Mouse (Mus musculus) brain, embryonic 14.5 days (tissue): ENCODE data around the gene Sult3a1. TPM values are rescaled to one million over a fixed set of nuclear protein-coding genes. Genes with fewer than 3 reads are reported as not detected.
A peak's percentile ranks its signal among the peaks of the same experiment; 100 is the strongest.
"Not testable (repeated sequence)": the region's sequence is repeated elsewhere in the genome, so short reads cannot be mapped to it uniquely, and the experiment has no call there.

Experiments used
- DNase-seq: peaks from one replicate; pipeline ENCODE4 v3.0.0-alpha.2; 2011; ENCODE audit warnings: low read depth
- CTCF ChIP-seq: fragments of 200-500 bp; IDR thresholded peaks from 2 replicates; pipeline ENCODE4 v1.5.1; 2012; ENCODE audit warnings: inconsistent platforms, mild to moderate bottlenecking, moderate library complexity, borderline replicate concordance; ENCODE audit not compliant: insufficient read depth, insufficient read length; ENCODE audit errors: extremely low read depth
- POLR2A ChIP-seq: fragments of 200-500 bp; IDR thresholded peaks from 2 replicates; pipeline ENCODE4 v1.6.1; 2012; ENCODE audit warnings: mild to moderate bottlenecking, inconsistent platforms, borderline replicate concordance; ENCODE audit not compliant: poor library complexity, insufficient read depth, insufficient read length, severe bottlenecking; ENCODE audit errors: extremely low read depth
- polyA plus RNA-seq: library from polyadenylated mRNA; depleted of rRNA; stranded (reverse); fragments of >200 nt; gene quantifications from 2 replicates; pipeline ENCODE4 v1.2.3, GENCODE M21; 2012; rRNA removed

Gene Sult3a1
- not detected in 2 replicates for polyA plus RNA-seq

DNA sequence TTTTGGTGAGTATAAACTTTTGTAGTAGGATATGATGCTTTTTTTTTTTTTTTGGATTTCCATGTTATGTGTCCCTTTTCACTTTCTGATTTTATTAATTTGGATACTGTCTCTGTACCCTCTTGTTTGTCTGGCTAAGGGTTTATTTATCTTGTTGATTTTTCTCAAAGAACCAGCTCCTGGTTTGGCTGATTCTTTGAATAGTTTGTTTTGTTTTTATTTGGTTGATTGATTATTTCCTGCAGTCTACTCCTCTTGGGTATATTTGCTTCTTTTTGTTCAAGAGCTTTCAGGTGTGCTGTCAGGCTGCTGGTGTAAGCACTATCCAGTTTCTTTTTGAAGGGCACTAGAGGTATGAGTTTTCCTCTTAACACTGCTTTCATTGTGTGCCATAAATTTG, at the start of gene Sult3a1:
Gene Sult3a1, plus strand, starts transcription at position 301 of the 400 bp plus-strand sequence.
- TF ChIP-seq POLR2A (no peak), CTCF (no peak)
- no peak for DNase-seq

DNA sequence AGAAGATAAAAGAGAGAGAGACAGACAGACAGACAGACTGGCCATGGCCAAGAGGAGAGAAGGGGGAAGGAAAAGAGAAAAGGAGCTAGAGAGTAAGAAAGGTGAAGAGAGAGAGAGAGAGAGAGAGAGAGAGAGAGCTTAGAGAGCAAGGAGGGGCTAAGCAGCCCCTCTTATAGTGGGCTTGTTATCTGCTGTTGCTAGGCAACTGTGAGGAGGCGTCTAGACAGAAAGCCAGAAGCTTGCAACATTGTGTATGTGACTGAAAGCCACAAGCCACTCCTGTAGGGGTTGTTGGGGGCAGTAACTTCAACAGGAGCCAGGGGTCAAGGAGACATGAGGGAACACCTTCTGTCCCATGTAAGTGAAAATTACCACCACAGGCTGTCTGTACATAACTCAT, 45.7 kb upstream of the Sult3a1 start:
- TF ChIP-seq POLR2A (no peak), CTCF (no peak)
- DNase-seq, result peak; percentile 23

DNA sequence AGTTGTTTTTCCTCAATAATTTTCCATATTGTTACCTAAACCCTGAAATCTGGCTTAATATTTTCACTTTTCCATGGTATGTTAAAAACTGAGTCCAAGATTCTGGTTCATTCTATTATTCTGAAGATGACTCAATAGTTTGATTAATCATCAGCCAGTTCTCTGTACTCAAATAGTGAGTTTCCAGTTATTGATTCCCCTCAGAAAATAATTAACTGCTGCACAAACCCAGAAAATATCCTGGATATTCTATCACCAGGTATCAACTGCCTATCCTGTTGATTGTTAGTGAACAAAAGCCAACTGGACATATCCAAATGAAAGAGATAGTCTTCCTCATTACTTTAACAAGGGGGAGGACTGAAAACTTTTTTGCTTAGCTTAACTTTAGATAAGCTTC, 43.3 kb upstream of the Sult3a1 start:
- DNase-seq, result no peak
- TF ChIP-seq CTCF (no peak), POLR2A (no peak)

DNA sequence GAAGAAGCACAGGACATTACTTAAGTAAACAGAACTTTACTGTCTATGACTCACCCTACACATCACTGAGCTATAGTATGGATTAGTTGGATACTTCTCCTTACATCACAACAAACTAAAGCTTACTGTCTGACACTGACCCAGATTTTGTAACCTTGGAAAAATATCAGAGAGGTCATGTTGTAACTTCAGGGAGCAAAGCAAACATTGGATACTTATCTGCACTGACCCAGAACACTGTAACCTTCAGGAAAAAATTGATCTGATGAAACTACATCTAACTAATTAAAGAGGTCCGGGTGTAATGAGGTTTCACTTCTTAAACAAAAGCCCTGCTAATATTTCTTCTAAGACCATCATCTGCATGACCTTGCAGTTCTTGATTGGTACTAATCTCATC, 40.6 kb upstream of the Sult3a1 start:
- DNase-seq, result no peak
- TF ChIP-seq POLR2A (no peak), CTCF (no peak)

DNA sequence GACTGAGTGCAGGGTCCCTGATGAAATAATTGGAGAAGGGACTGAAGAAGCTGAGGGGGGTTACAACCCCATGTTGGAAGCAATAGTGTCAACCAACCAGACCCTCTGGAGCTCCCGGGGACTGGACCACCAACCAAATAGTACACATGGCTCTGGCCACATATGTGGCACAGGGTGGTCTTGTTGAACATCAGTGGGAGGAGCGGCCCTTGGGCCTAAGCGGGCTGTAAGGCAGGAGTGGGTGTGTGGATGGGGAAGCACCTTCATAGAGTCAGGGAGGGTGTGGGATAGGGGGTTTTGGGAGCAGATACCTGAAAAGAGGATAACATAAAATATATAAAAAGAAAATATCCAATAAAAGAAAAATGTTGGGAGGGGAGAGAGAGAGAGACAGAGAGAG, 36.6 kb upstream of the Sult3a1 start:
- no peak for TF ChIP-seq CTCF
- no peak for TF ChIP-seq POLR2A
- DNase-seq, result no peak

DNA sequence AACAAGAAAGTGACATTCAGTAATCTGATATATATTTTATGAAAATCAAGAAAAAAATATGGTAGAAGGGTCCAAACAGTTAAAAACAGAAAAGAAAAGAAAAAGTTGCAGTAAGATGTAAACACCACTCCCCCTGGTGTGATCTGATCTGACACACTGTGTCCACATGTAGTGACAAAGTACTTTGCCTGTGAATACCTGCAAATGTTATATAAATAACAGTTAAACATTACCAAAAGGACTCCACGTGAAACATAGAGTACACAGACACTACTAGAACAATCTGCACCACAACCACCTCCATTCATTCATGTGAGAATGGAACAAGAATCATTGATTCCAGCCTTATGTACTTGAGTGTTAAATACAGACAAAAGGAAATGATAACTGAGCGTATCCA, 8.5 kb downstream of the Sult3a1 start:
- TF ChIP-seq CTCF (no peak), POLR2A (no peak)

DNA sequence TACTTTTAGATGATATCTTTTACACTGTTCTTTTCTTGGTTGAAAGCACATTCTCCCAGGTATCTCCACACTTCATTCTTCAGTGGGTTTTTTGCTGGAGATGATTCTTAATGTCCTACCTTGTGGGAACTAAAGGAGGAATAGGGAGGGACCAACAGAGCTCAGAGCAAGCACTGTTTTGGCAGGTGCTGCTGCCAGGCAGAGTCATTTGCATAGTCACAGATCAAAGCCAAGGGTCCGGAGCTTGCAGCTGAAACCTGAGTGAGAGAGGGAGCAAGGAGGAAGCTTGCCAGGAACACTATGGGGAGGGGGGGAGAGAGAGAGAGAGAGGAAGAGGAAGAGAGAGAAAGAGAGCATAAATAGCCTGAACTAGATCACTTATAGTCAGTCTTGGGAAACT, 12.9 kb downstream of the Sult3a1 start:
- peak; percentile 4 for DNase-seq

More for the DNA sequence above, 8.5 kb downstream of the Sult3a1 start:
- DNase-seq, result no peak

DNA sequence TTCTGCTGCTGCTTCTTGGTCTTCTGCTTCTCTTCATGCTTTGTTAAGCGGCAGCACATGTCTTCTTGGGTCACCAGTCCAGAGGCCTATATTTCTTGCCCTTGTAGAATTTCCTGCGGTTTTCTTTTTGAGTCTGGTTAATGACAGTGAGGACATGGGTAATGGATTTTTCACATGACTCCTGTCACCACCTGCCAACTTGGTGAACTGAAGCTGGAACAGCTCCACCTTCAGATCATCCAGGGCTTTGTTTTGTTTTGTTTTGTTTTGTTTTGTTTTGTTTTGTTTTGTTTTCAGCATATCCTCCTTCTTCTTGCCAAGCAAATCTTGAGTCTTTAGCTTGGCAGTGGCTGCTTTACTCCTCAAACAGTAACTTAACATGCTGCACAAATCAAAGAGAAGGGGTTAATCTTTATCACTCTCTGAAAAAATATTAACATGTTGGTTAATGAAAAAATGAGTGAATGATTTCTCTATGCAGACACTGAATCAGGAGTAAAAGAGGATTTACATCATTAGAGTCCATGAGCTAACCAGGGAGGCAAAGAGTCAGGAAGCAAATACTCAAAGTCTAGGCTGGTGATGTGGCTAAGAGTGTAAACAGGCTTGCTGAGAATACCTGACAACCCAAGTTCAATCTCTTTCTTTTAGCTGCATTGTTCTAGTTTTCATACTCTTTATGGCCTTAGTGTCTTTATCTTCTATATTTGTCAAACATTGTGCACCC, 15.3 kb downstream of the Sult3a1 start:
- TF ChIP-seq CTCF (no peak), POLR2A (no peak)
- no peak for DNase-seq

More for the DNA sequence above, 12.9 kb downstream of the Sult3a1 start:
- TF ChIP-seq CTCF (no peak), POLR2A (no peak)

DNA sequence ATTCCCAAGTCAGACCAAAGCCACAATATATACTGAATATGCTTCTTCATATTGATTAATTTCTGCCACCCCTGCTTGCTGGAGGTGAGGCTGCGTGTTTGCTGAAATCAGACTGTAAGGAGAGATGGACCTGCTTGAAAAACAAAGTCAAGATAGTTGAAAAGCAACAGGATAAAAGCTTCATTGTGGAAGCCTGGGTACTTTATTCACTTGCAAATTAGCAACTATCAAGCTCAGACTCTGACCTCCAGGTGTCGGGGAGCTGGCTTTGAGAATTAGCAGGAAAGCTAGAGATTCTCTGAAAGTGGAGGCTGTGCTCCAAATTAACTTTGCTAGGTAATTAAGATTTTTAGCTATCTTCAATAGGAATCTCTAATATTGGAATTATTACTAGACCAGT, 24.9 kb downstream of the Sult3a1 start:
- not testable (repeated sequence) for DNase-seq

DNA sequence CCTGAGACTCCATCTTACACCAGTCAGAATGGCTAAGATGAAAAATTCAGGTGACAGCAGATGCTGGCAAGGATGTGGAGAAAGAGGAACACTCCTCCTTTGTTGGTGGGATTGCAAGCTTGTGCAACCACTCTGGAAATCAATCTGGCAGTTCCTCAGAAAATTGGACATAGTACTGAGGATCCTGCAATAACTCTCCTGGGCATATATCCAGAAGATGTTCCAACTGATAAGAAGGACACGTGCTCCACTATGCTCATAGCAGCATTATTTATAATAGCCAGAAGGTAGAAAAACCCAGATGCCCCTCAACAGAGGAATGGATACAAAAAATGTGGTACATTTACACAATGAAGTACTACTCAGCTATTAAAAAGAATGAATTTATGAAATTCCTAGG, 44.0 kb downstream of the Sult3a1 start:
- DNase-seq, result not testable (repeated sequence)

DNA sequence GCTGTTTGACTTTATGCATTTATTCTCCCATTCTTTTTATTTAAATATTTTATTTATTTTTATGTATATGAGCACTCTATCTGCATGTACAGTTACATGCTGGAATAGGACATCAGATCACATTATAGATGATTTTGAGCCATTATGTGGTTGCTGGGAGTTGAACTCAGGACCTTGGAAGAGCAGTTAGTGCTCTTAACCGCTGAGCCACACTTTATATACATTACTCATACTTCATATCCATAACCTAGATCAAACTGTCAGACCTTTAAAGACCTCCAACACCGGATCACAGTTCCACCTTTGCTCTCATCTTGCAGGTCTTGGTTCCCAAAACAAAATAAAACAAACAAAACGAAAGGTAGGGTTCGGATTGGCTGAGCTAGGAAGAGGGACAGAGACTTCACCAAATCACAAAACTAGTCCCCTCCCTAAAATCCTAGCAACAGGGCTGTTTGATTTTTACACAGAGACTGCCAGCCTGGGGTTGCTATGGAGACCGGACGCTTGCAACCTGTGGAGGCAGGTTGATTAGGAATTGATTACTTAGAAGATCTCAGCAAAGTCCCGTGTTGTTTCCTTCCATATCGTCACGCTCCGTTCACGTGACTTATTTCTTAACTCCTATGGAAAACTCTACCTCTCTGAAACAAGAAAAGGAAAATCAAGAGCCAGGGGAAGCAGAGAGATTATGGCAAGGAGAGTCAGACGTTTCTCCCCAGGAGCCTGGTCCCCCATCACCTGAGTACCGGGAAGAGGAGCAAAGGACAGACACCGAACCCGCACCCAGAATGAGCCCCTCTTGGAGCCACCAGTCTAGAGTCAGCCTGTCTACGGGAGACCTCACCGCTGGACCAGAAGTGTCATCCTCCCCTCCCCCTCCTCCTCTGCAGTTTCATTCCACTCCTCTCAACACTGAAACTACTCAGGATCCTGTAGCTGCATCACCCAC, 47.3 kb downstream of the Sult3a1 start, which contains the start of gene Rsph4a:
Gene Rsph4a, plus strand, starts transcription at position 582 of the 952 bp plus-strand sequence.
- peak; percentile 92 for DNase-seq
- TF ChIP-seq CTCF (no peak), POLR2A (no peak)

DNA sequence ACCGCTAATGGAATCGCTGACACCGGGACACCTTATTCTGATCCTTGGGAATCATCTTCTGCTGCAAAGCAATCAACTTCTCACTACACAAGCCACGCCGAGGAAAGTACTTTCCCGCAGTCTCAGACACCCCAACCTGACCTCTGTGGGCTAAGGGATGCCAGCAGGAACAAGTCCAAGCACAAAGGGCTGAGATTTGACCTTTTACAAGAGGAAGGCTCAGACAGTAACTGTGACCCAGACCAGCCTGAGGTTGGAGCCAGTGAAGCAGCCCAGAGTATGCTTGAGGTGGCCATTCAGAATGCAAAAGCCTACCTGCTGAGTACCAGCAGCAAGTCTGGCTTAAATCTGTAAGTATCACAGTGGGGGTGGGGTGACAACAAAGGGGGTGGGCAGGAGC, 48.0 kb downstream of the Sult3a1 start:
- TF ChIP-seq POLR2A (no peak), CTCF (no peak)
- no peak for DNase-seq

Other genes starting within 250 kb of the Sult3a1 start
- 10.5 and 17.1 TPM in 2 replicates for gene Clvs2, start 233.0 kb upstream of the Sult3a1 start, polyA plus RNA-seq
- not detected in 2 replicates for gene Sult3a2, start 71.0 kb upstream of the Sult3a1 start, polyA plus RNA-seq
- gene Rsph4a, start 47.4 kb downstream of the Sult3a1 start, polyA plus RNA-seq, result 0.44 and 1.1 TPM in 2 replicates
- gene Zup1, start 93.5 kb downstream of the Sult3a1 start, polyA plus RNA-seq, result 12.3 and 13.1 TPM in 2 replicates
- 70.6 and 72.4 TPM in 2 replicates for gene Rwdd1, start 161.9 kb downstream of the Sult3a1 start, polyA plus RNA-seq
- gene Trappc3l, start 179.9 kb downstream of the Sult3a1 start, polyA plus RNA-seq, result 0.08 TPM in 1 of 2 replicates, not detected in the other
- not detected in 2 replicates for gene Calhm4, start 186.6 kb downstream of the Sult3a1 start, polyA plus RNA-seq
- 0.16 and 0.33 TPM in 2 replicates for gene Calhm5, start 238.8 kb downstream of the Sult3a1 start, polyA plus RNA-seq